Mouse (Mus musculus) lung, embryonic 16.5 days (tissue): ENCODE data around the gene Bach2. TPM values are rescaled to one million over a fixed set of nuclear protein-coding genes. Genes with fewer than 3 reads are reported as not detected.

ENCODE experiments used
- ATAC-seq: fragments of 200-750 bp; cut with Nextera tagmentation; 2 replicates; pipeline ENCODE4 v1.8.0; 2017; ENCODE audit warnings: low read depth, mild to moderate bottlenecking, moderate library complexity
- H3K27ac ChIP-seq: fragments of 300-500 bp; sonication (generic); 2 replicates; pipeline ENCODE4 v1.5.1; 2014; ENCODE audit warnings: mild to moderate bottlenecking, control low read depth, low read length
- H3K27me3 ChIP-seq: fragments of 300-500 bp; sonication (generic); 2 replicates; pipeline ENCODE4 v1.6.1; 2014; ENCODE audit warnings: low read depth, low read length, mixed read lengths; ENCODE audit not compliant: control insufficient read depth, insufficient read depth
- H3K36me3 ChIP-seq: fragments of 300-500 bp; sonication (generic); 2 replicates; pipeline ENCODE4 v1.6.1; 2014; ENCODE audit warnings: low read length; ENCODE audit not compliant: control insufficient read depth, insufficient read depth
- H3K4me1 ChIP-seq: fragments of 300-500 bp; sonication (generic); replicated peaks from 2 replicates; pipeline ENCODE4 v1.6.1; 2014; ENCODE audit warnings: low read length, mixed read lengths; ENCODE audit not compliant: control insufficient read depth, insufficient read depth
- H3K4me2 ChIP-seq: fragments of 300-500 bp; sonication (generic); 2 replicates; pipeline ENCODE4 v1.6.1; 2014; ENCODE audit warnings: low read depth, low read length, control low read depth
- H3K4me3 ChIP-seq: fragments of 300-500 bp; sonication (generic); 2 replicates; pipeline ENCODE4 v1.5.1; 2014; ENCODE audit warnings: mild to moderate bottlenecking, low read length, control low read depth
- H3K9ac ChIP-seq: fragments of 300-500 bp; sonication (generic); 2 replicates; pipeline ENCODE4 v1.6.1; 2014; ENCODE audit warnings: low read length, control low read depth
- H3K9me3 ChIP-seq: fragments of 300-500 bp; sonication (generic); 2 replicates; pipeline ENCODE4 v1.6.1; 2016; ENCODE audit warnings: low read length; ENCODE audit not compliant: control insufficient read depth
- WGBS: fragments of 180-500 bp; shearing (Covaris S2); extraction: QIAGEN DNeasy Blood & Tissue Kit; methylation state at CpG from one replicate; pipeline ENCODE4 v1.1.7; 2014; 5-methylcytosine and 5-hydroxymethylcytosine counted together
- polyA plus RNA-seq: library from polyadenylated mRNA; unstranded; fragments of >200 nt; fragmentation: Nextera tagmentation; extraction: Ambion mirVana; gene quantifications from 2 replicates; pipeline ENCODE4 v1.2.1, GENCODE M21; 2015

Gene Bach2
- polyA plus RNA-seq, 1 experiment from 2014 or later: 6.7 TPM

GRCm38 (mm10) chr4:32430136-32430535 is 191.5 kb downstream of the Bach2 start:
- no peak for ATAC-seq
- no peak overlapping the region for H3K27ac ChIP-seq
- no peaks in the 10 kb centered on the region for H3K36me3 ChIP-seq
- H3K4me3 ChIP-seq: no peak overlapping the region
- no peak overlapping the region for H3K4me2 ChIP-seq
- H3K27me3 ChIP-seq: no peaks in the 10 kb centered on the region
- 74% methylated on average over 11 of the region's 11 CpGs for WGBS
- no peak overlapping the region for H3K9ac ChIP-seq
- H3K9me3 ChIP-seq: no peaks in the 10 kb centered on the region
- peaks cover 6% of the 10 kb centered on the region for H3K4me1 ChIP-seq

GRCm38 (mm10) chr4:32430981-32431380 is 192.4 kb downstream of the Bach2 start:
- Histone ChIP-seq H3K36me3 (no peaks in the 10 kb centered on the region), H3K27ac (no peak overlapping the region), H3K4me3 (no peak overlapping the region), H3K9me3 (no peaks in the 10 kb centered on the region), H3K27me3 (no peaks in the 10 kb centered on the region), H3K4me2 (peak overlapping the region; percentile 37), H3K9ac (peak overlapping the region; percentile 46; the same call in 1 of the 2 replicates), H3K4me1 (peaks cover 6% of the 10 kb centered on the region)
- ATAC-seq: peak; percentile 71
- WGBS: 31% methylated on average over 7 of the region's 7 CpGs

- Histone ChIP-seq H3K4me1 (peaks cover 6% of the 10 kb centered on the region), H3K4me2 (0 out of 2 replicates have a peak overlapping the region, but pooled peaks have one; percentile 19), H3K4me3 (no peak overlapping the region), H3K36me3 (no peaks in the 10 kb centered on the region), H3K9me3 (no peaks in the 10 kb centered on the region), H3K9ac (no peak overlapping the region), H3K27ac (no peak overlapping the region), H3K27me3 (no peaks in the 10 kb centered on the region)
- no peak for ATAC-seq
- 44% methylated on average over 10 of the region's 10 CpGs for WGBS
Measured at GRCm38 (mm10) chr4:32432271-32432781, 193.7 kb downstream of the Bach2 start.

- H3K27me3 ChIP-seq: no peaks in the 10 kb centered on the region
- H3K4me2 ChIP-seq: no peak overlapping the region
- no peaks in the 10 kb centered on the region for H3K36me3 ChIP-seq
- H3K9me3 ChIP-seq: no peaks in the 10 kb centered on the region
- no peak for ATAC-seq
- H3K4me1 ChIP-seq: peaks cover 6% of the 10 kb centered on the region
- 64% methylated on average over 6 of the region's 6 CpGs for WGBS
- H3K27ac ChIP-seq: no peak overlapping the region
- H3K4me3 ChIP-seq: no peak overlapping the region
- no peak overlapping the region for H3K9ac ChIP-seq
Measured at GRCm38 (mm10) chr4:32432945-32433344, 194.3 kb downstream of the Bach2 start.

GRCm38 (mm10) chr4:32434612-32435011 is 196.0 kb downstream of the Bach2 start:
- Histone ChIP-seq H3K9ac (no peak overlapping the region), H3K4me3 (no peak overlapping the region), H3K36me3 (no peaks in the 10 kb centered on the region), H3K27me3 (no peaks in the 10 kb centered on the region), H3K4me1 (peaks cover 6% of the 10 kb centered on the region), H3K4me2 (no peak overlapping the region), H3K9me3 (no peaks in the 10 kb centered on the region), H3K27ac (no peak overlapping the region)
- no peak for ATAC-seq
- 63% methylated on average over 1 of the region's 1 CpGs for WGBS

- no peak overlapping the region for H3K4me2 ChIP-seq
- no peak for ATAC-seq
- H3K27me3 ChIP-seq: no peaks in the 10 kb centered on the region
- H3K9me3 ChIP-seq: no peaks in the 10 kb centered on the region
- no peak overlapping the region for H3K4me3 ChIP-seq
- H3K36me3 ChIP-seq: no peaks in the 10 kb centered on the region
- 79% methylated on average over 11 of the region's 11 CpGs for WGBS
- no peaks in the 10 kb centered on the region for H3K4me1 ChIP-seq
- H3K9ac ChIP-seq: no peak overlapping the region
- H3K27ac ChIP-seq: no peak overlapping the region
Measured at GRCm38 (mm10) chr4:32439974-32440739, 201.6 kb downstream of the Bach2 start.

- Histone ChIP-seq H3K4me3 (no peak overlapping the region), H3K9me3 (no peaks in the 10 kb centered on the region), H3K4me1 (no peaks in the 10 kb centered on the region), H3K27ac (no peak overlapping the region), H3K9ac (no peak overlapping the region), H3K4me2 (no peak overlapping the region), H3K36me3 (no peaks in the 10 kb centered on the region), H3K27me3 (no peaks in the 10 kb centered on the region)
- WGBS: 74% methylated on average over 6 of the region's 6 CpGs
- no peak for ATAC-seq
Measured at GRCm38 (mm10) chr4:32440740-32441072, 202.1 kb downstream of the Bach2 start.

GRCm38 (mm10) chr4:32444671-32445196 is 206.1 kb downstream of the Bach2 start:
- no peak overlapping the region for H3K4me2 ChIP-seq
- no peaks in the 10 kb centered on the region for H3K9me3 ChIP-seq
- no peak overlapping the region for H3K9ac ChIP-seq
- no peak for ATAC-seq
- H3K27ac ChIP-seq: no peak overlapping the region
- 100% methylated on average over 1 of the region's 1 CpGs for WGBS
- H3K4me3 ChIP-seq: no peak overlapping the region
- no peaks in the 10 kb centered on the region for H3K4me1 ChIP-seq
- no peaks in the 10 kb centered on the region for H3K36me3 ChIP-seq
- no peaks in the 10 kb centered on the region for H3K27me3 ChIP-seq

- Histone ChIP-seq H3K9me3 (no peaks in the 10 kb centered on the region), H3K36me3 (no peaks in the 10 kb centered on the region), H3K27ac (no peak overlapping the region), H3K4me2 (no peak overlapping the region), H3K9ac (no peak overlapping the region), H3K4me3 (no peak overlapping the region), H3K4me1 (no peaks in the 10 kb centered on the region), H3K27me3 (no peaks in the 10 kb centered on the region)
- ATAC-seq: no peak
- 93% methylated on average over 3 of the region's 3 CpGs for WGBS
Measured at GRCm38 (mm10) chr4:32447850-32448249, 209.2 kb downstream of the Bach2 start.
